Mouse (Mus musculus): ENCODE results near the gene Tex101. TPM values are rescaled to one million over a fixed set of nuclear protein-coding genes. Genes with fewer than 3 reads are reported as not detected.
"Not testable (repeated sequence)": the region's sequence is repeated elsewhere in the genome, so short reads cannot be mapped to it uniquely, and the experiment has no call there.

Gene Tex101
- polyA plus RNA-seq, 1 experiment from 2014 or later: not detected

DNA sequence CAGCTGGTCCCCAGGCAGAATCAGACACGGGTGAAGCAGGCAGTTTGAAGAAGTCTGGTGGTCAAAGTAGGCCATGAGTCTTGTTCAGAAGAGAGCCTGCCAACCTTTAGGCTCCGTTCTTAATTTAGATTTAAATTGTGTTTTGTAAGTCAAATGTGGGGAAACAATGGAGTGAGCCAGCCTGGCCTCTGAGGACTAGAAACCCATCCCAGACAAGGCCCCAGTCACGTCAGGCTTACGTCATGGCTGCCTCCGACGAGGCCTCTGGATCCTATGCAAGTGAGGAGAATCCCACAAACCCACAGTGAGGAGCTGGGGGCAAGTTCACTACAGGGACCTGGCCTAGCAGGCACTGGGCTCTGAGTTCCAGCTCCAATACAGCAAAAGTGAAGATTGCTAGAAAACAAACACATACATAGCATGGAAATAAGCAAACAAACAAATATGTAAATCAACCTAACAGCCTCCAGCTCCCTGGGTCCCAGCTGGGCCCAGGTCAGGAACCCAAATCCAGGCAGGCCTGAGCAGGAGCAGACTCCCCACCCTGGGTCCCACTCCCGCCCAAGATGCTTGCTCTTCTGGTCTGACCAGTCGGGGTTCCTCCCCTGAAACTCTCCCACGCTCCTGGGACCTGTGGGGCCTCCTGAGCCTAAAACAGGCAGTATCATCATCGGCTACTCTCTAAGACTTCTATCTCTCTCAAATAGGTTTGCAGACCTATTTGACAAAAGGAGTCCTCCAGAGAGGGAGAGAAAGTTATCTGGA, 46.2 kb downstream of the Tex101 start:
- WGBS: 67% methylated on average over 10 of the region's 10 CpGs

DNA sequence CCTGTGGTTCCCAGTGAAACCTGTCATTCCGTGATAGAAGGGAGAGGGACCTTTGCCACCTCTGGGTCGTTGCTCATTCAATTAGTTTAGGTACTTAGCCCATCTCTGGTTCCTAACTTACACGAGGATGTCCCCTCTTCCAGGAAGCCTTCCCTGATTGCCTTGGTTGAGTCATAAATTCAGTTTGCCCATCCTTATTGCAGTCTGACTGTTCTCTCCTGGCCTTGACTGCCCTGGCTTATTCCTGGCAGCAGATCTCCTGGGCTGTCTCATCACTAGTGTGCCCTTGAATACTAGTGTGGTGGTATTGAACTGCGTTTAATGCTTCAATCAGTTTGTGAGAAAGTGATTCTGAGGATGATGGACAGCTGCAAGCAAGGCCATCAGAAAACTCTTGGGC, 46.8 kb downstream of the Tex101 start:
- 74% methylated on average over 4 of the region's 4 CpGs for WGBS
- Histone ChIP-seq H3K4me2 (no peak overlapping the region), H3K4me3 (no peak overlapping the region), H3K27ac (replicated peaks) (no peak overlapping the region), H3K36me3 (no peaks in the 10 kb centered on the region), H3K9ac (no peak overlapping the region), H3K27me3 (peaks cover 17% of the 10 kb centered on the region), H3K9me3 (no peaks in the 10 kb centered on the region), H3K4me1 (replicated peaks) (peaks cover 7% of the 10 kb centered on the region)
- ATAC-seq (ENCODE audit: low read depth): no peak

More for the DNA sequence above, 46.2 kb downstream of the Tex101 start:
- H3K4me1 ChIP-seq (replicated peaks): peaks cover 7% of the 10 kb centered on the region
- ATAC-seq (ENCODE audit: low read depth): no peak
- H3K4me2 ChIP-seq: no peak overlapping the region
- no peak overlapping the region for H3K9ac ChIP-seq
- no peaks in the 10 kb centered on the region for H3K36me3 ChIP-seq
- no peak overlapping the region for H3K4me3 ChIP-seq
- peaks cover 21% of the 10 kb centered on the region for H3K27me3 ChIP-seq
- no peak overlapping the region for H3K27ac ChIP-seq (replicated peaks)
- no peaks in the 10 kb centered on the region for H3K9me3 ChIP-seq

DNA sequence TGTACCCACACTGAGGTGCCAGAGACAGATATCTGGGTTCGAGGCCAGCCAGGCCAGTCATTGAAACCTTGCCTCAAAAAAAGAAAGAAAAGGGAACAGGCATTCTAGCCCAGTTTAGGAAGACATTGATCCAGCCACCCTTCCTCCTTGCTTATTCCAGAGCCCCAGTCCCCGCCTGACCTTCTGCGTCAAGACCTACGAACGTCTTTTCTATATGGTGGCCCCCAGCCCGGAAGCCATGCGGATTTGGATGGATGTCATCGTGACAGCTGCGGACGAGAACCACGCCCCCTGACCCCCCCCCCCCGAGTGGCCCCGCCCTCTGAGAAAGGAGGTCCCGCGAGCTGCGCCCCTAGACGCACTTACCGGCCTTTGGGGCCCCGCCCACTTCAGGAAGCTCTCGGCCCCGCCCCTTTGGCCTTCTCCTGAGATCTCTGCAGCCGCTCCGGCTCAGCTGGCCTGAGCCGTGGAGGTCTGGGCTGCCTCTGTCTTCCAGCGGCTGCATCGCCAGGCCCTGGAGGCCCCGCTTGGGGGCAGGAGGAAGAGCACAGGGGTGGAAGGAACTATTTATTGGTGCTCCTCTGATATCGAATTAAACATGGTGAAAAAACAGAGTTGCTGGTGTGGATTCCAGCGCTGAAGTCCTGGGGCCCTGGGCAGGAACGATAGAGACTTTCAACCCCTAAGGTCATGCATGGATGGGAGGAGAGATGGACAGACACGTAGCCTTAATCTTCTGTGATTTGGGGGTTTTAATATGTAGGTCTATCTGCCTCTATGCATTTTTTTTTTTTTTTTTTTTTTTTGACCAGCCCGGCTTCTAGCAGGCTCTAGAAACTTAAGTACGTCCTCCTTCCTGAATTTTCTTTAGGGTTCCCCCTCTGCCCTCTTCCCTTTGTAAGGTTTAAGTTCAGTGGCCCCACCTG, 47.5 kb downstream of the Tex101 start:
- Histone ChIP-seq H3K4me1 (replicated peaks) (peaks cover 7% of the 10 kb centered on the region), H3K4me2 (peak overlapping the region; percentile 59), H3K4me3 (peak overlapping the region; percentile 32), H3K27ac (replicated peaks) (no peak overlapping the region), H3K36me3 (no peaks in the 10 kb centered on the region), H3K9ac (peak overlapping the region; percentile 60), H3K27me3 (peaks cover 10% of the 10 kb centered on the region; the same call in 1 of the 2 replicates), H3K9me3 (no peaks in the 10 kb centered on the region)
- ATAC-seq (ENCODE audit: low read depth): peak; percentile 52; the same call in 1 of the 2 replicates
- WGBS: 7% methylated on average over 32 of the region's 33 CpGs

DNA sequence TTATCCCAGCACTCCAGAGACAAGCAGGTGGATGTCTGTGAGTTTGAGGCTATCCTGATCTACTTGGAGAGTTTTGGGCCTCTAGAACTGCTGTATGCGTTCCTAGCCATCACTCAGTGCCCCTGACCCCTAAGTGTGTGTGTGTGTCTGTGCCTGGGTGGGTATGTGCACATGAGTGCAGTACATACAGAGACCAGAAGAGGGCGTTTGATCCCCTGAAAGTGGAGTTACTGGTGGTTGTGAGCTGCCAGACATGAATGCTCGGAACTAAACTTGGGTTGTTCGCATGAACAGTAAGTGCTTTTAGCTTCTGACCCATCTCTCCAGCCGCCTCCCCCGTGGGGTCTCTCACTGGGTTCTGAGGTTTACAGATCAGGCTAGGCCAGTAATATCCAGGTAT, 53.5 kb downstream of the Tex101 start:
- 81% methylated on average over 6 of the region's 6 CpGs for WGBS
- H3K4me1 ChIP-seq (replicated peaks): no peaks in the 10 kb centered on the region
- no peaks in the 10 kb centered on the region for H3K9me3 ChIP-seq
- no peak overlapping the region for H3K27ac ChIP-seq (replicated peaks)
- H3K27me3 ChIP-seq: 0 out of 2 replicates have a peak, but pooled peaks cover 5% of the 10 kb centered on the region
- H3K4me3 ChIP-seq: no peak overlapping the region
- H3K36me3 ChIP-seq: no peaks in the 10 kb centered on the region
- no peak overlapping the region for H3K4me2 ChIP-seq
- H3K9ac ChIP-seq: no peak overlapping the region
- no peak for ATAC-seq (ENCODE audit: low read depth)

DNA sequence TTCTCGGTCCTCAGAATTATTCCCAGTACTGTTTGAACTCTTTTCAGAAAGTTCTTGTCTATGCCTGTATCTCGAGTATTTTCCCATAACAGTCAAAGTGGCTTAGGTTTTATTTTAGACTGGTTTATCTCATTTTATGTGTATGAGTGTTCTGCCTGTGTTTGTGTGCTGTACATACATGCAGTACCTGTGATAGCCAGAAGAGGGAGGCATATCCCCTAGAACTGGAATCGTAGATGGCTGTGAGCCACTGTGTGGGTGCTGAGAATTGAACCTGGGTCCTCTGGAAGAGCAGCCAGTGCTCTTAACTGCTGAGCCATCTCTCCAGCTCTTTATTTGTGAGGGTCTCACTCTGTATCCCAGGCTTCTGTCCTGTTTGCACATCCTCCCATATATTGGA, 55.3 kb downstream of the Tex101 start:
- Histone ChIP-seq H3K36me3 (no peaks in the 10 kb centered on the region), H3K4me2 (no peak overlapping the region), H3K4me1 (replicated peaks) (no peaks in the 10 kb centered on the region), H3K4me3 (no peak overlapping the region), H3K9ac (no peak overlapping the region), H3K9me3 (no peaks in the 10 kb centered on the region), H3K27ac (replicated peaks) (no peak overlapping the region), H3K27me3 (0 out of 2 replicates have a peak, but pooled peaks cover 2% of the 10 kb centered on the region)
- no peak for ATAC-seq (ENCODE audit: low read depth)
- WGBS: 82% methylated on average over 3 of the region's 3 CpGs

DNA sequence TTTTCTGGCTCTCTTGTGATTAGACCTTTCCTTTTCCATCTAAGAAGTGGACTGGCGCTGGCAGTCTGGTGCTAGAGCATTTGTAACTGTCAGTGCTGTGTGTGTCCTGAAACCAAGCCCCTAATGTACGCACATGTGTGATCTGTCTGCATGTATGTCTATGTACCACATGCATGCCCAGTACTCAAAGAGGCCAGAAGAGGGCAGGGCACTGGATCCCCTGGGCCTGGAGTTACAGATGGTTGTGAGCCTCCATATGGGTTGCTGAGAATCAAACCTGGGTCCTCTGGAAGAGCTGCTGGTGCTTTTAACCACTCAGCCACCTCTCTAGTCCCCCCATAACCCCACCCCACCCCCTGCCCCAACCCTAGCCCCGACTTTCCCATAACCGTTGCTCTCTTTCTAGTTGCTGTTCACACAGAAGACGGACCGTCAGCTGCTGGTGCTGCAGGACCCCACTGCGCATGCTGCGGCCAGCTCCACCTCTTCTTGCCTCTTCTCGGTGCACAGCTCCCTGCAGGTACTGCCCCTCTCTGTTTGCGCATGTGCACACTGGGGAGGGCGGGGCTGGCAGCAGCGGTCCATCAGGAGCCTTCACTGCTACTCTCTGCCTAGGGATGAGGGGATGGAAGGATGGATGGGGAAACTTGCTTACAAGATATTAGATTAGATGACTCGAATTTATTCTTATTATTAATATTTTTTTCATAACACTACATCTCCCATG, 56.6 kb downstream of the Tex101 start:
- Histone ChIP-seq H3K36me3 (no peaks in the 10 kb centered on the region), H3K4me2 (no peak overlapping the region), H3K27ac (replicated peaks) (no peak overlapping the region), H3K9me3 (no peaks in the 10 kb centered on the region), H3K4me3 (no peak overlapping the region), H3K27me3 (0 out of 2 replicates have a peak, but pooled peaks cover 2% of the 10 kb centered on the region), H3K4me1 (replicated peaks) (no peaks in the 10 kb centered on the region), H3K9ac (no peak overlapping the region)
- WGBS: 52% methylated on average over 13 of the region's 13 CpGs
- ATAC-seq (ENCODE audit: low read depth): no peak

DNA sequence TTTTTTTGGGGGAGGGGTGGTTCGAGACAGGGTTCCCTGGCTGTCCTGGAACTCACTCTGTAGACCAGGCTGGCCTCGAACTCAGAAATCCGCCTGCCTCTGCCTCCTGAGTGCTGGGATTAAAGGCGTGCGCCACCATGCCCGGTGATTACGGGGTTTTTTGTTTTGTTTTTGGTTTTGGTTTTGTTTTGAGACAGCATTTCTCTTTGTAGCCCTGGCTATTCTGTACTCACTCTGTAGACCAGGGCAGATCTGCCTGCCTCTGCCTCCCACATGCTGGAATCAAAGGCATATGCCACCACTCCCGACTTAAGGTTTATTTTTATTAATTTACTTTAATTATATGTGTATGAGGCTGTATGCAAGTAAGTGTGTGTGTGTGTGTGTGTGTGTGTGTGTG, 58.1 kb downstream of the Tex101 start:
- not testable (repeated sequence) for H3K9me3 ChIP-seq; H3K4me2 ChIP-seq; ATAC-seq (ENCODE audit: low read depth); H3K9ac ChIP-seq; H3K4me3 ChIP-seq; H3K4me1 ChIP-seq (replicated peaks); H3K27ac ChIP-seq (replicated peaks); H3K36me3 ChIP-seq
- peaks cover 13% of the 10 kb centered on the region for H3K27me3 ChIP-seq
- 87% methylated on average over 8 of the region's 8 CpGs for WGBS

Other genes with a start within 250 kb of the Tex101 start
- gene Irgc1, start 224.4 kb downstream of the Tex101 start, polyA plus RNA-seq (2015; fragmentation: Nextera tagmentation; extraction: Ambion mirVana): not detected in 2 replicates
- 1.3 and 2.2 TPM in 2 replicates for gene Plaur, start 214.2 kb downstream of the Tex101 start, polyA plus RNA-seq (2015; fragmentation: Nextera tagmentation; extraction: Ambion mirVana)
- 56.3 and 71.3 TPM in 2 replicates for gene Cadm4, start 194.7 kb downstream of the Tex101 start, polyA plus RNA-seq (2015; fragmentation: Nextera tagmentation; extraction: Ambion mirVana)
- 243 and 251 TPM in 2 replicates for gene Zfp428, start 169.7 kb downstream of the Tex101 start, polyA plus RNA-seq (2015; fragmentation: Nextera tagmentation; extraction: Ambion mirVana)
- 1.1 and 1.5 TPM in 2 replicates for gene AC161166.1, start 164.2 kb downstream of the Tex101 start, polyA plus RNA-seq (2015; fragmentation: Nextera tagmentation; extraction: Ambion mirVana)
- gene Irgq, start 146.0 kb downstream of the Tex101 start, polyA plus RNA-seq (2015; fragmentation: Nextera tagmentation; extraction: Ambion mirVana): 20.9 and 21.2 TPM in 2 replicates
- not detected in 2 replicates for gene Pinlyp, start 130.6 kb downstream of the Tex101 start, polyA plus RNA-seq (2015; fragmentation: Nextera tagmentation; extraction: Ambion mirVana)
- gene Xrcc1, start 130.4 kb downstream of the Tex101 start, polyA plus RNA-seq (2015; fragmentation: Nextera tagmentation; extraction: Ambion mirVana): 66.3 and 79.2 TPM in 2 replicates
- gene Ethe1, start 89.1 kb downstream of the Tex101 start, polyA plus RNA-seq (2015; fragmentation: Nextera tagmentation; extraction: Ambion mirVana): 18.1 and 21.9 TPM in 2 replicates
- gene Zfp575, start 89.0 kb downstream of the Tex101 start, polyA plus RNA-seq (2015; fragmentation: Nextera tagmentation; extraction: Ambion mirVana): 7.7 and 8.4 TPM in 2 replicates
- not detected in 2 replicates for gene Phldb3, start 65.9 kb downstream of the Tex101 start, polyA plus RNA-seq (2015; fragmentation: Nextera tagmentation; extraction: Ambion mirVana)
- gene Lypd3, start 40.1 kb downstream of the Tex101 start, polyA plus RNA-seq (2015; fragmentation: Nextera tagmentation; extraction: Ambion mirVana): 0.22 and 0.23 TPM in 2 replicates
- gene BC049730, start 32.6 kb upstream of the Tex101 start, polyA plus RNA-seq (2015; fragmentation: Nextera tagmentation; extraction: Ambion mirVana): not detected in 2 replicates
- not detected in 2 replicates for gene Gm4763, start 50.2 kb upstream of the Tex101 start, polyA plus RNA-seq (2015; fragmentation: Nextera tagmentation; extraction: Ambion mirVana)
- gene Cd177, start 83.6 kb upstream of the Tex101 start, polyA plus RNA-seq (2015; fragmentation: Nextera tagmentation; extraction: Ambion mirVana): 0.21 and 0.33 TPM in 2 replicates
- 0.52 TPM in 1 of 2 replicates, not detected in the other for gene Ceacam10, start 100.5 kb upstream of the Tex101 start, polyA plus RNA-seq (2015; fragmentation: Nextera tagmentation; extraction: Ambion mirVana)
- gene Gm9844, start 185.5 kb upstream of the Tex101 start, polyA plus RNA-seq (2015; fragmentation: Nextera tagmentation; extraction: Ambion mirVana): 35.5 and 48.2 TPM in 2 replicates
- not detected in 2 replicates for gene Lypd4, start 193.3 kb upstream of the Tex101 start, polyA plus RNA-seq (2015; fragmentation: Nextera tagmentation; extraction: Ambion mirVana)
- gene Dmrtc2, start 193.4 kb upstream of the Tex101 start, polyA plus RNA-seq (2015; fragmentation: Nextera tagmentation; extraction: Ambion mirVana): not detected in 2 replicates
- 1,220 and 1,295 TPM in 2 replicates for gene Rps19, start 207.7 kb upstream of the Tex101 start, polyA plus RNA-seq (2015; fragmentation: Nextera tagmentation; extraction: Ambion mirVana)
- 0.31 and 0.33 TPM in 2 replicates for gene Cd79a, start 220.7 kb upstream of the Tex101 start, polyA plus RNA-seq (2015; fragmentation: Nextera tagmentation; extraction: Ambion mirVana)
- 61.9 and 63.8 TPM in 2 replicates for gene Arhgef1, start 226.2 kb upstream of the Tex101 start, polyA plus RNA-seq (2015; fragmentation: Nextera tagmentation; extraction: Ambion mirVana)